Mouse (Mus musculus) neutrophil, adult 83 days (primary cell): Measurements from ENCODE around the gene Eml1. TPM values are rescaled to one million over a fixed set of nuclear protein-coding genes. Genes with fewer than 3 reads are reported as not detected.

ENCODE experiments used
- total RNA-seq, 2 experiments: library from RNA; stranded (reverse); gene quantifications; one replicate each; pipeline ENCODE4 v1.2.4; 2023

Eml1 gene
- total RNA-seq = under 1 TPM; 0.86 to 0.90 TPM

GRCm38 (mm10) chr12:108370596-108371428, at the start of gene Eml1:
Eml1 (plus strand) TSS chr12:108370957.

GRCm38 (mm10) chr12:108333895-108334445, 36.8 kb upstream of the Eml1 start, which contains the start of gene Cyp46a1:
Cyp46a1 (plus strand) TSS chr12:108334381.

GRCm38 (mm10) chr12:108554120-108554841, 183.5 kb downstream of the Eml1 start, which contains the start of gene Evl:
Evl (plus strand) TSS chr12:108554720.

Other genes with a start within 250 kb of the Eml1 start
- gene Setd3, start 191.6 kb upstream of the Eml1 start, total RNA-seq = 10 to 100 TPM; 50.8 to 58.7 TPM
- gene Ccnk, start 191.4 kb upstream of the Eml1 start, total RNA-seq = 10 to 100 TPM; 39.8 to 41.1 TPM
- under 1 TPM; 0.24 to 0.33 TPM for gene Ccdc85c, start 95.5 kb upstream of the Eml1 start, total RNA-seq
- not detected for gene Hhipl1, start 64.7 kb upstream of the Eml1 start, total RNA-seq
- gene Cyp46a1, start 36.6 kb upstream of the Eml1 start, total RNA-seq = not detected
- gene Evl, start 183.8 kb downstream of the Eml1 start, total RNA-seq = 10 to 100 TPM; 45.3 to 48.7 TPM